Mouse (Mus musculus): ENCODE data around the gene Eif4g3.

Gene Eif4g3

DNA sequence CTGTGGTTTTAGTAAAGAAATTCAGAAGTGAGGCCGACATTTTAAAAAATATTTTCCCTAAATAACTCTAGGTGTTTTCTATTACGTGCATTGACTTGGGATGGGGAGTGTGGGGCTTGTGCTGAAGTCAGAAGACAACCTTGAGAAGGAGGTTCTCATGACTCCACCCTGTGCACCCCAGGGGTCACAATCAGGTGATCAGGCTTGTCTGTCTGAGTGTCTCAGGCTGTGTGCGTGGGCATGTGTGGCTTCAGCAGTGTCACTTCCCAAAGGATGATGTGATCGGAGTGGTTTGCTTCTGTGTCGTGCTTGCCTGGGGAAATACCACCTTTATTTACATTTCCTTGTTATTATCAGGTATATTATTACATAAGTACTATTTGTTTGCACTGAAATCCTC is 226.5 kb downstream of the Eif4g3 start:
- DNase-seq (ENCODE audit: low spot score) = no peak

- DNase-seq (ENCODE audit: low spot score) = no peak
Observed at GRCm38 (mm10) chr4:138220761-138221160, 227.9 kb downstream of the Eif4g3 start.

DNA sequence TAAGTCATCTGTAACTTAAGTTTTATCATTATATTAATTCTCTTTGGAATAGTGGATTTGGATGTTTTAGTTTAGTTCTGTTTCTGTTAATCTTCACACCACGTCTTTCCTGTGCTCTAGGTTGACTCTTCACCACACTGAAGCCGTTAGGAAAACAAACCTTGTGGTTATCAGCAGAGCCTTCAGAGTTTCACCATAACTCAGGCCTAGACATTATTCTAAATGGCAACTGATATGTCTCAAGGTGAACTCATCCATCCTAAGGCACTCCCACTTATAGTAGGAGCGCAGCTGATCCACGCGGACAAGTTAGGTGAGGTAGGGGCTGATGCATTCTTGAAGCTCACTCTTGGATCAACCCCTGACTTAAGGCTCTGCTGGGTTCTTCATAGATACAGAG is 228.6 kb downstream of the Eif4g3 start:
- no peak for DNase-seq (ENCODE audit: low spot score)

DNA sequence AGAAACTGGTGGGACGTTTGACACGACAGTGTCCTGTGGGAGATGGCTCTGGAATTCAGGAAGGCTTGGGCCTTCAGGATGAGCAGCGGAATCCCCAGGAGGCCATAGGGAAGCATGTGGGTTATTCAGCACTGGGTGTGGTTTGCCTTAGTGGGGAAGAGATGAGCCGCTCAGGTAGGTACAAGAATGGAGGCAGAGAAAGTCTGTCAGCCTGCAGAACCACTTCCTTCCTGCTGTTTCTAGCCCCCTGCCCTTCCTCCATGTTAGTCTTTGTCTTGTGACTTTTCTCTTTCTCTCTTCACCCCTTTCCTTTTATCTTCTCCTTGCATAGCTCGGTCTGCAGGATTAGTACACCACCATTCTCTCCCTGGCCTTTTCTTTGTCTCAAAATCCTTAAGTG is 229.6 kb downstream of the Eif4g3 start:
- no peak for DNase-seq (ENCODE audit: low spot score)

DNA sequence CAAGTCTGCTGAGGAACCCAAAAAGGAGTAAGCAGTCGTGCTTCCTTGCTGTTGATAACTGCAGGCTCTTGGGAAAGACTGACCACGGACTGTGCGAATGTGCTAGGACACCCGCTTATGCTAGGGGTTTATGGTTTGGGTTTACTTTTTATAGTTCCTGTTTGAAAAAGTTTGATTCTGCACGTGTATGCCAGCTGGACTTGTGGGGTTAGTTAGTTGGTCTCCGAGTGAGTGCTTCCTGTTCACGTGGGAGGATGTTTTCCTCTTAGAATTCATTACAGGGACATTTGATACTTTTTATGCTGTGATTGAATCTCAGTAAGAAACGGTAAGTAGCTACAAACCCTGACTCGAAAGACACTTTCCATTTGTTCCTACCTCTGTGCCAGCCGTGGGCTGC is 230.8 kb downstream of the Eif4g3 start:
- no peak for DNase-seq (ENCODE audit: low spot score)

- DNase-seq (ENCODE audit: low spot score) = no peak
Observed at GRCm38 (mm10) chr4:138246756-138247665, 254.2 kb downstream of the Eif4g3 start.

- peak; percentile 86 for DNase-seq (ENCODE audit: low spot score)
Observed at GRCm38 (mm10) chr4:138250088-138250960, 257.5 kb downstream of the Eif4g3 start, which contains the start of the genes Sh2d5 and Kif17. Gene Sh2d5, plus strand, starts transcription at chr4:138250403. Gene Kif17, plus strand, starts transcription at chr4:138250435.

GRCm38 (mm10) chr4:138251819-138252218 is 259.0 kb downstream of the Eif4g3 start:
- DNase-seq (ENCODE audit: low spot score) = peak; percentile 79

DNA sequence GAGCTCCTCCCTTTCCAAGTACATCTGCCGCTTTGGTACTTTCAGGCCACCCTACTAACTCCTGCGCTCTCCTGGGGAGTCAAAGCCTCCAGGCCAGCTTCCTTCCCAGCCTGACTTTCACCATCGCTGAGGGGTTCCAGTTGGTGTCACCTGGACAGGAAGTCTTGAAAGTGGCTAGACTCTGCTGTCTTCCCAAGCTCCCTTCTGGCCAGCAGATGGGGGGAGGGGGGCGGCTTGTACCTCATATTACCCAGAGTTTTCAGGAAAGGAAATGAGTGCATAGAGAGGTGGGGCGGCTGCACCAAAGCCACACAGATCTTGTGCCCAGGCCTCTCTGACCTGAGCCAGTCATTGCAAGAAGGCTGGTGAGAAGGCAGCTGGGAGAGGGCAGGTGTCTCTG is 259.4 kb downstream of the Eif4g3 start:
- no peak for DNase-seq (ENCODE audit: low spot score)

- no peak for DNase-seq (ENCODE audit: low spot score)
Observed at GRCm38 (mm10) chr4:138257116-138257687, 264.4 kb downstream of the Eif4g3 start.
